Mouse (Mus musculus): ENCODE data around the gene Klhl21. TPM values are rescaled to one million over a fixed set of nuclear protein-coding genes. Genes with fewer than 3 reads are reported as not detected.

The Klhl21 gene
- polyA plus RNA-seq, 1 experiment, result 17.1 TPM

DNA sequence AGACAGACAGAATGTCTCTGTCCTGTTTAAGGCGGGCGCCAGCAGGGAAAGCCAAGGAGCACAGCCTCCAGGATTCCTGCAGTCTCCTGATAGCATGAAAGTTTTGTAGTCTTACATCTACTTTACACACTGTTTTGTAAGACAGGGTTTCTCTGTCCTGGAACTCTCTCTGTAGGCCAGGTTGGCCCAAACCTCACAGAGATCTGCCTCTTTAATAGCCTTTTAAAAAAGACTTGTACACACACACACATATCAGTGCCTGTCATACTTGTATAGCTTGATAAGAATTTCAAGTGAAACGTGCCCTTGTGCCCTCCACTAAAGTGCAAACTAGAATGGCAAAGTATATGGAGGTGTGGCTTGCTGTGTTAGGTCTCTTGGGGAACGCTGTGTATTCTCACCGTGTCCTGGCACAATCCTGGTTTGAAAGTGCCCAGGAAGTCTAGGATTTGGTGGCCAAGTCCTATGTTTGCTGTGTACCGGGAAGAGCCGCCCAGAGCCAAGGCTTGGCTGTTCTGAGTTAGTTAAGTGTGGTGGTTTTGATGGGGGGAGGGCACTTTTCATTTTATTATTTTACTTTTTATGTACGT, 2.7 kb downstream of the Klhl21 start:
- Histone ChIP-seq H3K4me3 (ENCODE audit: control insufficient read depth, low read depth, low read length) (peak overlapping the region; percentile 84; the same call in 1 of the 2 replicates), H3K27ac (ENCODE audit: control insufficient read depth, insufficient read depth, low read depth, low read length) (no peak overlapping the region), H3K36me3 (ENCODE audit: control insufficient read depth, insufficient read depth, low read length) (no peaks in the 10 kb centered on the region; the same call in 1 of the 2 replicates), H3K27me3 (ENCODE audit: control insufficient read depth, insufficient read depth, low read length) (no peaks in the 10 kb centered on the region), H3K4me1 (ENCODE audit: control insufficient read depth, insufficient read depth, low read length) (peaks cover 21% of the 10 kb centered on the region)
- TF ChIP-seq CTCF (IDR thresholded peaks at IDR 0.05; ENCODE audit: control insufficient read depth, insufficient read depth, insufficient replicate concordance, low read depth, low read length), result no peak
- TF ChIP-seq POLR2A (IDR thresholded peaks at IDR 0.05; ENCODE audit: control insufficient read depth, low read depth, low read length), result no peak

DNA sequence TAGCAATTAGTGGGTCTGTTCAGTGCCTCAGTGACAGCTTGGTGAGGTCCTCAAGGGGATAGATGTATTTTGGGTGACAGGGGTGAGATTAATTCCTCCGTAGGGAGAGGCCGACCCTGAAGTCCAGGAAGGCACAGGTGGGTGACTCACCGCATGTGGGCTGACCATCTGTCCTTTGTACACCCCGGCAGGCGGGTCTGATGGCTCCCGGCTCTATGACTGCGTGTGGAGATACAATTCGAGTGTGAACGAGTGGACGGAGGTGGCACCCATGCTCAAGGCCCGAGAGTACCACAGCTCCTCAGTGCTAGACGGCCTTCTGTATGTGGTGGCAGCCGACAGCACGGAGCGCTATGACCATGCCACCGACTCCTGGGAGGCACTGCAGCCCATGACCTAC, 3.5 kb downstream of the Klhl21 start:
- no peaks in the 10 kb centered on the region for H3K27me3 ChIP-seq (ENCODE audit: control insufficient read depth, insufficient read depth, low read length)
- no peaks in the 10 kb centered on the region; the same call in 1 of the 2 replicates for H3K36me3 ChIP-seq (ENCODE audit: control insufficient read depth, insufficient read depth, low read length)
- TF ChIP-seq POLR2A (IDR thresholded peaks at IDR 0.05; ENCODE audit: control insufficient read depth, low read depth, low read length) (no peak), CTCF (IDR thresholded peaks at IDR 0.05; ENCODE audit: control insufficient read depth, insufficient read depth, insufficient replicate concordance, low read depth, low read length) (no peak)
- no peak overlapping the region for H3K4me3 ChIP-seq (ENCODE audit: control insufficient read depth, low read depth, low read length)
- peaks cover 21% of the 10 kb centered on the region for H3K4me1 ChIP-seq (ENCODE audit: control insufficient read depth, insufficient read depth, low read length)
- no peak overlapping the region for H3K27ac ChIP-seq (ENCODE audit: control insufficient read depth, insufficient read depth, low read depth, low read length)

DNA sequence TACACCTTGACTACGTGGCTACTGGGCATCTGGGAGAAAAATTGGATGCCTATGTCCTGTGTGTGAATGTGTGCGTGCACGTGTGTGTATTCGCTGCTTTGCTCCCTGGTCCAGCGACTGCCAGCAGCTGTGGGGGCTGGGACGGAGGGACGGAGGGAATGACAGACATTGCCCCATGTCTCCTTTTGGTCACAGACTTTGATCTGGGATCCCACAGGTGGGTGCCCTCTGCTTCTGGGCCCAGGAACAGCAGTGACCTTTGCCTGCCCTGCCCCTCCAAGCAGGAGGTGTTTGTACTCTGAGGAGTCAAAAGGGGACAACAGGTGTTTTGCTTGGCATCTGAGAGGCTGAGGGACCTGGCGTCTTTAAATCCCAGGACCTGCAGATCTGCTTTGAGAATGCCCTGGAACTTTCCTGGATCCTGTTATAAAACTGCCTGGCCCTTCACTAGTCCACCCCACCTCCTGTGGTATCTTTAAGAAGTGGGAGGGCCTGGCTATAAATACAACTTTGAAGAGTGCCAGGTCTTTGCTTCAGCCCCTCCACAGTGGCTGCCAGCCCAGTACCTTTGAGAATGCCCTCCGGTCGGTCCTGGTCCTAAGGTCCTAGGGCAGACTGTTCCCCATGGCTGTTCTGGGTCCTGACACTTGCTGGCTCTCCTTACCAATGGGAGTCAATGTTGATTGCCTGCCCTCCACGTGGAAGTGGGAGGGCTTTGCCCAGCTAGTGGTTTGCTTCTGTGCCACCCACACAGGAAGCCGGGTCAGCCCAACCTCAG, 4.6 kb downstream of the Klhl21 start:
- TF ChIP-seq POLR2A (IDR thresholded peaks at IDR 0.05; ENCODE audit: control insufficient read depth, low read depth, low read length), result no peak
- no peak for TF ChIP-seq CTCF (IDR thresholded peaks at IDR 0.05; ENCODE audit: control insufficient read depth, insufficient read depth, insufficient replicate concordance, low read depth, low read length)
- Histone ChIP-seq H3K27ac (ENCODE audit: control insufficient read depth, insufficient read depth, low read depth, low read length) (no peak overlapping the region), H3K36me3 (ENCODE audit: control insufficient read depth, insufficient read depth, low read length) (no peaks in the 10 kb centered on the region; the same call in 1 of the 2 replicates), H3K4me1 (ENCODE audit: control insufficient read depth, insufficient read depth, low read length) (peaks cover 12% of the 10 kb centered on the region), H3K27me3 (ENCODE audit: control insufficient read depth, insufficient read depth, low read length) (no peaks in the 10 kb centered on the region), H3K4me3 (ENCODE audit: control insufficient read depth, low read depth, low read length) (no peak overlapping the region)

DNA sequence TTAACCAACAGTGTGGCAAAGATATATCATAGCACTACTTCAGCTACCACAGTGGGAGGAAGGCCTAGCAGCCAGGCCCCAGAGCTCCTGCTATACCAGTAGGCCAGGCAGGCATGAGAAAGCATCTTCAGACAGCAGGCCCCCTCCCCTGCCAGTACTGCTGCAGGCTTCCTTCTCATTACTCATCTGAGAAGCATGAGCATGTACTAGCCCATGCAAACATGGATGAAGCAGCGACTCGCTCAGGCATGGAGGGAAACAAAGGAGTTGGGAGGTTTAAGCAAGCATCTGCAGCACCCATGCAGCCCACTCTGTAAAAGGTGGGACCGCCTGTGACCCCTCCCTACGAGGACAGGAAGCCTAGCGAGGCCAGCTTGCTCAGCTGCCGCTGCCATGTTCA, 10.5 kb downstream of the Klhl21 start:
- Histone ChIP-seq H3K36me3 (ENCODE audit: control insufficient read depth, insufficient read depth, low read length) (no peaks in the 10 kb centered on the region; the same call in none of the 2 replicates), H3K4me1 (ENCODE audit: control insufficient read depth, insufficient read depth, low read length) (no peaks in the 10 kb centered on the region), H3K4me3 (ENCODE audit: control insufficient read depth, low read depth, low read length) (no peak overlapping the region), H3K27ac (ENCODE audit: control insufficient read depth, insufficient read depth, low read depth, low read length) (no peak overlapping the region), H3K27me3 (ENCODE audit: control insufficient read depth, insufficient read depth, low read length) (no peaks in the 10 kb centered on the region)
- TF ChIP-seq CTCF (IDR thresholded peaks at IDR 0.05; ENCODE audit: control insufficient read depth, insufficient read depth, insufficient replicate concordance, low read depth, low read length), result no peak
- no peak for TF ChIP-seq POLR2A (IDR thresholded peaks at IDR 0.05; ENCODE audit: control insufficient read depth, low read depth, low read length)

DNA sequence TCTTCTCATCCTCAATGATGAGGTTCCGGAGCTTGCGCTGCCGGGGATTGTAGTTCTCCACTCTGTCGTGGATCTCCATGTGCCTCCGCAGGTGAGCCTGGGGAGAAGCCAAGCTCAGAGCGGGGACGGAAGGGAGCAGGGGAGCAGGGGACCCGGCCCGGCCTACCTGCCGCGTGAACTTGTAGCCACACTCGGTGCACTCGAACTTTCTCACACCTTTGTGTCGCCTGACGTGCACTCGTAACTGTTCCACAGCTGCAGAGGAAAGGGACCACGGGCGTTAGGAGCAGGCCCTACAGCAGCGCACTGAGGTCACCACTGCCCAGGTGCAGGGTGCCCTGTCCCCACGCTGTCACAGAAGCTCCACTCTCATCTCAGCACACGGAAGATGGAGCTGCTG, 11.4 kb downstream of the Klhl21 start:
- no peaks in the 10 kb centered on the region for H3K27me3 ChIP-seq (ENCODE audit: control insufficient read depth, insufficient read depth, low read length)
- no peak for TF ChIP-seq CTCF (IDR thresholded peaks at IDR 0.05; ENCODE audit: control insufficient read depth, insufficient read depth, insufficient replicate concordance, low read depth, low read length)
- no peak for TF ChIP-seq POLR2A (IDR thresholded peaks at IDR 0.05; ENCODE audit: control insufficient read depth, low read depth, low read length)
- H3K4me3 ChIP-seq (ENCODE audit: control insufficient read depth, low read depth, low read length), result no peak overlapping the region
- no peaks in the 10 kb centered on the region for H3K4me1 ChIP-seq (ENCODE audit: control insufficient read depth, insufficient read depth, low read length)
- no peak overlapping the region for H3K27ac ChIP-seq (ENCODE audit: control insufficient read depth, insufficient read depth, low read depth, low read length)
- H3K36me3 ChIP-seq (ENCODE audit: control insufficient read depth, insufficient read depth, low read length), result no peaks in the 10 kb centered on the region; the same call in none of the 2 replicates

DNA sequence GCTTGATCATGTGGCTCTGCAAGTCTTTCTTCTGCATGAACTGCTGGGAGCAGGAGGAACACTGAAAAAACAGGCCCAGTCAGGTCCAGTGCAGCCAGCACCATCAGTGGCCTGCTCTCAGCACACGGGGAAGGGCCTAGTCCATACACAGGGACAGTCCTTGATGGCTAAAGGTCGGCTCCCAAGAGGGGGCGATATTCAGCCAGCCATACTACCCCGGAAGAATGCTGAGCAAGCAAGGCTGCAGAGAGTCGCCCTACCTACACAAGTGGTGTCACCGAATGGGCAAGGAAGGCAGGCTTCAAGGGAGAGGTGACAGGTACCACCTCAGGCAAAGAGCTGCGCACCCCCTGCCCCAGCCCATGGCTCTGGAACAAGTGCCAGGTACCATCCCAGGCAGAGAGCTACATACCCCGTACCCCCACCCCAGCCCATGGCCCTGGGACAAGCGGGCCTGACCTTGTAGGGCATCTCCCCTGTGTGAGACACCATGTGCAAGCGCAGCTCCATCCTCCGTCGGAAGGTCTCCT, 13.0 kb downstream of the Klhl21 start:
- H3K27ac ChIP-seq (ENCODE audit: control insufficient read depth, insufficient read depth, low read depth, low read length), result no peak overlapping the region

DNA sequence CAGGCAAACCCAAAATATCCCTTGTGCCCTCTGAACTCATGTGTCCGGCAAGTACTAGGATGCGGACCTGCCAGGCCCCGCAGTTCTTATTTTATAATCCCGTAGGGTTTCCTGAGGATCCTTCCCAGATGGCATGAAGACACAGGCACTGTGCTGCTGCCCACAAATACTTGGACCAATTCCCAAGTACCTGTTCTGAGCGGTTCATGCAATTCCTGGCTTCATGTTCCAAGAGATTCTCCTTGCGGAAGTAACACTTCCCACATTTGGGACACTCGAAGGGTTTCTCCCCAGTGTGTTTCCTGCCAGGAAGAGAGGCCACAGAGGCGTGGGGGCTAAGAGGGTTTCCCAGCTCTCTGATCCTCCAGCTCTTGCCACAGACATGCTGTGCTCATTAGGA, 13.9 kb downstream of the Klhl21 start:
- no peak overlapping the region for H3K4me3 ChIP-seq (ENCODE audit: control insufficient read depth, low read depth, low read length)
- no peak overlapping the region for H3K27ac ChIP-seq (ENCODE audit: control insufficient read depth, insufficient read depth, low read depth, low read length)
- TF ChIP-seq CTCF (IDR thresholded peaks at IDR 0.05; ENCODE audit: control insufficient read depth, insufficient read depth, insufficient replicate concordance, low read depth, low read length), result no peak
- TF ChIP-seq POLR2A (IDR thresholded peaks at IDR 0.05; ENCODE audit: control insufficient read depth, low read depth, low read length), result no peak
- H3K27me3 ChIP-seq (ENCODE audit: control insufficient read depth, insufficient read depth, low read length), result no peaks in the 10 kb centered on the region
- H3K36me3 ChIP-seq (ENCODE audit: control insufficient read depth, insufficient read depth, low read length), result no peaks in the 10 kb centered on the region; the same call in 1 of the 2 replicates
- H3K4me1 ChIP-seq (ENCODE audit: control insufficient read depth, insufficient read depth, low read length), result peaks cover 4% of the 10 kb centered on the region

More for the DNA sequence above, 13.0 kb downstream of the Klhl21 start:
- Histone ChIP-seq H3K36me3 (ENCODE audit: control insufficient read depth, insufficient read depth, low read length) (no peaks in the 10 kb centered on the region; the same call in 1 of the 2 replicates), H3K27me3 (ENCODE audit: control insufficient read depth, insufficient read depth, low read length) (no peaks in the 10 kb centered on the region), H3K4me1 (ENCODE audit: control insufficient read depth, insufficient read depth, low read length) (peaks cover under 1% of the 10 kb centered on the region), H3K4me3 (ENCODE audit: control insufficient read depth, low read depth, low read length) (no peak overlapping the region)
- TF ChIP-seq CTCF (IDR thresholded peaks at IDR 0.05; ENCODE audit: control insufficient read depth, insufficient read depth, insufficient replicate concordance, low read depth, low read length) (no peak), POLR2A (IDR thresholded peaks at IDR 0.05; ENCODE audit: control insufficient read depth, low read depth, low read length) (no peak)

All from testis, adult 2 months (tissue).